Mouse (Mus musculus) cortical plate, adult 2 months (tissue): Measurements from ENCODE around the gene Cyth1. TPM values are rescaled to one million over a fixed set of nuclear protein-coding genes. Genes with fewer than 3 reads are reported as not detected.
A peak's percentile ranks its signal among the peaks of the same experiment; 100 is the strongest.

Source experiments
- H3K27ac ChIP-seq: fragments of 200-500 bp; 2 replicates; pipeline ENCODE4 v1.5.1; 2012; ENCODE audit warnings: low read length, control low read depth, inconsistent platforms; ENCODE audit not compliant: insufficient read depth
- H3K4me1 ChIP-seq: fragments of 200-500 bp; 2 replicates; pipeline ENCODE4 v1.6.1; 2011; ENCODE audit warnings: low read length; ENCODE audit not compliant: control insufficient read depth, insufficient read depth
- H3K4me3 ChIP-seq: fragments of 200-500 bp; 2 replicates; pipeline ENCODE4 v1.5.1; 2011; ENCODE audit warnings: mild to moderate bottlenecking, low read length, control low read depth; ENCODE audit not compliant: insufficient read depth
- CTCF ChIP-seq: fragments of 200-500 bp; IDR thresholded peaks from 2 replicates; pipeline ENCODE4 v1.5.1; 2011; ENCODE audit warnings: mild to moderate bottlenecking, control low read depth, low read length; ENCODE audit not compliant: insufficient read depth; ENCODE audit errors: extremely low read depth
- POLR2A ChIP-seq: fragments of 200-500 bp; IDR thresholded peaks from 2 replicates; pipeline ENCODE4 v1.6.1; 2011; ENCODE audit warnings: mild to moderate bottlenecking, low read length, control low read depth; ENCODE audit not compliant: insufficient read depth; ENCODE audit errors: extremely low read depth
- polyA plus RNA-seq: library from polyadenylated mRNA; depleted of rRNA; stranded (reverse); fragments of >200 nt; gene quantifications from 2 replicates; pipeline ENCODE4 v1.2.3, GENCODE M21; 2012

The Cyth1 gene
- polyA plus RNA-seq, 1 experiment = 69.2 TPM

- Histone ChIP-seq H3K4me3 (no peak overlapping the region), H3K27ac (0 out of 2 replicates have a peak overlapping the region, but pooled peaks have one; percentile 10), H3K4me1 (peaks cover 16% of the 10 kb centered on the region)
- TF ChIP-seq POLR2A (no peak), CTCF (no peak)
Observed at GRCm38 (mm10) chr11:118215928-118216458, 32.4 kb downstream of the Cyth1 start.

- TF ChIP-seq CTCF (no peak), POLR2A (no peak)
- Histone ChIP-seq H3K27ac (peak overlapping the region; percentile 82), H3K4me1 (peaks cover 38% of the 10 kb centered on the region), H3K4me3 (peak overlapping the region; percentile 2; the same call in 1 of the 2 replicates)
Observed at GRCm38 (mm10) chr11:118212636-118213112, 35.7 kb downstream of the Cyth1 start.

GRCm38 (mm10) chr11:118211749-118212635, 36.4 kb downstream of the Cyth1 start:
- TF ChIP-seq CTCF (no peak), POLR2A (no peak; the same call in 1 of the 2 replicates)
- Histone ChIP-seq H3K27ac (peak overlapping the region; percentile 82), H3K4me3 (peak overlapping the region; percentile 2; the same call in 1 of the 2 replicates), H3K4me1 (peaks cover 40% of the 10 kb centered on the region)

- TF ChIP-seq POLR2A (no peak), CTCF (no peak)
Observed at GRCm38 (mm10) chr11:118210962-118211361, 37.4 kb downstream of the Cyth1 start.

GRCm38 (mm10) chr11:118210116-118210515, 38.3 kb downstream of the Cyth1 start:
- Histone ChIP-seq H3K4me1 (peaks cover 38% of the 10 kb centered on the region), H3K27ac (peak overlapping the region; percentile 68), H3K4me3 (no peak overlapping the region)
- TF ChIP-seq CTCF (no peak), POLR2A (0 out of 2 replicates have a peak, but pooled peaks have one; percentile 17)

More at GRCm38 (mm10) chr11:118210962-118211361, 37.4 kb downstream of the Cyth1 start:
- peaks cover 38% of the 10 kb centered on the region for H3K4me1 ChIP-seq
- H3K4me3 ChIP-seq = no peak overlapping the region
- peak overlapping the region; percentile 82 for H3K27ac ChIP-seq

GRCm38 (mm10) chr11:118209376-118209775, 39.0 kb downstream of the Cyth1 start:
- TF ChIP-seq POLR2A (no peak), CTCF (no peak)
- Histone ChIP-seq H3K4me1 (peaks cover 36% of the 10 kb centered on the region), H3K27ac (peak overlapping the region; percentile 68), H3K4me3 (no peak overlapping the region)

- no peak for TF ChIP-seq POLR2A
- TF ChIP-seq CTCF = no peak
- Histone ChIP-seq H3K27ac (peak overlapping the region; percentile 68), H3K4me3 (no peak overlapping the region), H3K4me1 (peaks cover 36% of the 10 kb centered on the region)
Observed at GRCm38 (mm10) chr11:118208672-118209272, 39.6 kb downstream of the Cyth1 start.

- H3K4me3 ChIP-seq = no peak overlapping the region
- peaks cover 39% of the 10 kb centered on the region for H3K4me1 ChIP-seq
- no peak for TF ChIP-seq CTCF
- H3K27ac ChIP-seq = no peak overlapping the region
Observed at GRCm38 (mm10) chr11:118207424-118208033, 40.9 kb downstream of the Cyth1 start.

GRCm38 (mm10) chr11:118206267-118206666, 42.1 kb downstream of the Cyth1 start:
- no peak overlapping the region for H3K27ac ChIP-seq
- H3K4me3 ChIP-seq = no peak overlapping the region
- TF ChIP-seq POLR2A (no peak), CTCF (no peak)
- peaks cover 34% of the 10 kb centered on the region for H3K4me1 ChIP-seq
